Mouse (Mus musculus) bone marrow, adult 2 months (tissue): Measurements from ENCODE around the gene Aldh3b2. TPM values are rescaled to one million over a fixed set of nuclear protein-coding genes. Genes with fewer than 3 reads are reported as not detected.
A peak's percentile ranks its signal among the peaks of the same experiment; 100 is the strongest.

Source experiments
- H3K27ac ChIP-seq: fragments of 200-500 bp; 2 replicates; pipeline ENCODE4 v1.5.1; 2012; ENCODE audit warnings: low read depth, mild to moderate bottlenecking, control low read depth, inconsistent platforms, low read length; ENCODE audit not compliant: control insufficient read depth, poor library complexity, insufficient read depth
- H3K4me1 ChIP-seq: fragments of 200-500 bp; 2 replicates; pipeline ENCODE4 v1.6.1; 2011; ENCODE audit warnings: low read length; ENCODE audit not compliant: control insufficient read depth, insufficient read depth
- H3K4me3 ChIP-seq: fragments of 200-500 bp; replicated peaks from 2 replicates; pipeline ENCODE3; 2011; ENCODE audit warnings: mild to moderate bottlenecking, low read depth, low read length, control low read depth; ENCODE audit not compliant: control insufficient read depth
- CTCF ChIP-seq: fragments of 200-500 bp; IDR thresholded peaks from 2 replicates; pipeline ENCODE4 v1.5.1; 2011; ENCODE audit warnings: low read length, control low read depth; ENCODE audit not compliant: control insufficient read depth, insufficient read depth
- POLR2A ChIP-seq: fragments of 200-500 bp; IDR thresholded peaks from 2 replicates; pipeline ENCODE4 v1.6.1; 2011; ENCODE audit warnings: low read depth, mild to moderate bottlenecking, control low read depth, low read length, borderline replicate concordance; ENCODE audit not compliant: control insufficient read depth
- WGBS: fragments of 180-500 bp; shearing (Covaris S2); methylation state at CpG from one replicate; pipeline ENCODE4 v1.1.7; 2018; 5-methylcytosine and 5-hydroxymethylcytosine counted together
- polyA plus RNA-seq: library from polyadenylated mRNA; stranded (reverse); fragments of >200 nt; gene quantifications from 2 replicates; pipeline ENCODE4 v1.2.4, GENCODE M21; 2011; ENCODE audit warnings: low replicate concordance; ENCODE audit not compliant: missing spikeins, insufficient read depth, insufficient read length

Aldh3b2 gene
- 2.4 and 4.2 TPM in 2 replicates for polyA plus RNA-seq

GRCm38 (mm10) chr19:3972229-3972628, at the start of gene Aldh3b2:
TSS of gene Aldh3b2 (plus strand) at chr19:3972328.
- TF ChIP-seq POLR2A, result no peak
- TF ChIP-seq CTCF, result no peak
- no peak within 1 kb of the TSS for H3K27ac ChIP-seq
- 67% methylated on average over 9 of the region's 9 CpGs for WGBS
- H3K4me1 ChIP-seq, result no peaks in the 10 kb centered on the region; the same call in 1 of the 2 replicates
- H3K4me3 ChIP-seq, result peak within 1 kb of the TSS; percentile 8

GRCm38 (mm10) chr19:3922661-3923371, 49.3 kb upstream of the Aldh3b2 start:
- H3K4me1 ChIP-seq, result peaks cover 14% of the 10 kb centered on the region
- TF ChIP-seq POLR2A (0 out of 2 replicates have a peak, but pooled peaks have one; percentile 33), CTCF (no peak)
- no peak overlapping the region for H3K4me3 ChIP-seq
- peak overlapping the region; percentile 78 for H3K27ac ChIP-seq
- 29% methylated on average over 10 of the region's 10 CpGs for WGBS

DNA sequence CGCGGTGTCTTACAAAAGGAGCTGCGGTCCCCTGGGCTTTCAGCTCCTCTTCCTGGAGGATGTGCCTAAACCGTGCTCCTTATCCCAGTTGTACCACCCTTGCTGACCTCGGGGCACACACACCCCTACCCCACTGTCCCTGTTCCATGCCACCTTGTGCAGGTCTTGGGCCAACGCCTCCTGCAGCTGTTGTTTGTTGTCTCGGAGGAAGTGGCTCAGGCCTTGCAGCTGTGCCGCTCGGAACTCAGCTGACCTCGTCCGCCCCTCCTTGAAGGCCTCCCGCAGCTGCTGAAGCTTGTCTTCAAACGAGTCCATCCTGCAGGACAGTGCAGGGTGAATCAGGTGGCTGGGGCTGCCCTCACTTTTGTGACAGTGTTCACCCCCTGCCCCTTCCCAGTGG, 48.5 kb upstream of the Aldh3b2 start:
- Histone ChIP-seq H3K27ac (peak overlapping the region; percentile 78), H3K4me3 (no peak overlapping the region), H3K4me1 (peaks cover 14% of the 10 kb centered on the region)
- TF ChIP-seq POLR2A (peak; percentile 58; the same call in 1 of the 2 replicates), CTCF (no peak)
- 25% methylated on average over 13 of the region's 13 CpGs for WGBS

DNA sequence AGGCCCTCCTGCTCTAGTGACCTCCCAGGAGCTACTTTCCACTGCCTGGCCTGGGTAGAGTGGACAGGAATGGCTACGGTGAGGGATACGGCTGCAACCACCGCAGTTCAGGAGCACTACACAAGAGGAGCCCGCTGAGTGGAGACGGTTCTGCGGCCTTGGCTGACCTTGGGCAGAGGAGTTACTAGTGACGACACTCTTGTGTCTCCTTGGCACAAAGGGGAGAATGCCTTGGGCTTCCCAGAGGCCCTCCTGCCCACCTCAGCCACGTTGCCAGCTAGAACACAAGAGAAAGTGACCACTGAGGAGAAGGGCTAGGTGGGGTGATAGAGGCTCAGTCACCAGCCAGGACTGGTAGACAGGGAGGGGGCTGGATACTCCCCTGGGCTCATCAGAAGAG, 47.9 kb upstream of the Aldh3b2 start:
- Histone ChIP-seq H3K27ac (peak overlapping the region; percentile 78), H3K4me3 (no peak overlapping the region), H3K4me1 (peaks cover 16% of the 10 kb centered on the region)
- TF ChIP-seq POLR2A (no peak), CTCF (no peak)
- 52% methylated on average over 8 of the region's 8 CpGs for WGBS

GRCm38 (mm10) chr19:3924868-3925267, 47.3 kb upstream of the Aldh3b2 start:
- Histone ChIP-seq H3K4me3 (no peak overlapping the region), H3K27ac (peak overlapping the region; percentile 78), H3K4me1 (peaks cover 16% of the 10 kb centered on the region)
- 67% methylated on average over 7 of the region's 7 CpGs for WGBS
- no peak for TF ChIP-seq CTCF
- no peak for TF ChIP-seq POLR2A

GRCm38 (mm10) chr19:3925859-3926258, 46.3 kb upstream of the Aldh3b2 start:
- Histone ChIP-seq H3K4me1 (peaks cover 18% of the 10 kb centered on the region), H3K27ac (no peak overlapping the region), H3K4me3 (no peak overlapping the region)
- no peak for TF ChIP-seq POLR2A
- no peak for TF ChIP-seq CTCF
- WGBS, result 78% methylated on average over 6 of the region's 6 CpGs

DNA sequence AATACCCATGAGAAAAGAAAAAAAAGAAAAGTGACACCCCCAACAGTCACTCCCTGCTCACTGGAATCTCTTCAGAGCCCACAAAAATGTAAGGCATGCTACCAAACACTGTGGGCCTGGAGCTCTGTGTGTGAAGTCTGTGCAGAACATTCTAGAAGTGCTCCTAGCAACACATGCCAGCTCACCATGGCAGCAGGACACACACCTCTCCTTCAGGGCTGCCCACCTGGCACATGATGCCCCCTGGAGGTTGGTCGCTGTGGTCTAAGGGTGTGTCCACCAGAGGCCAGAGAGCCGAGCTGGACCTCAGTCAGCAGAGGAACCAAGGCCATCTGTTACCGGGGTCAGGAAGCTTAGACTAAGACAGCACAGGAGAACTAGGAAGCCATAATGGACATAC, 45.8 kb upstream of the Aldh3b2 start:
- H3K4me3 ChIP-seq, result no peak overlapping the region
- TF ChIP-seq CTCF (peak; percentile 41; the same call in 1 of the 2 replicates), POLR2A (no peak)
- peaks cover 20% of the 10 kb centered on the region for H3K4me1 ChIP-seq
- 38% methylated on average over 3 of the region's 3 CpGs for WGBS
- peak overlapping the region; percentile 2; the same call in 1 of the 2 replicates for H3K27ac ChIP-seq

- H3K4me1 ChIP-seq, result peaks cover 20% of the 10 kb centered on the region
- H3K27ac ChIP-seq, result peak overlapping the region; percentile 2; the same call in 1 of the 2 replicates
- no peak for TF ChIP-seq CTCF
- TF ChIP-seq POLR2A, result no peak
- H3K4me3 ChIP-seq, result no peak overlapping the region
- 81% methylated on average over 6 of the region's 6 CpGs for WGBS
These were observed 45.4 kb upstream of the Aldh3b2 start for GRCm38 (mm10) chr19:3926685-3927084.
